Mouse (Mus musculus) ES-E14 (cell line): Measurements from ENCODE around the gene Khsrp.

Experiments used
- CHD2 ChIP-seq: IDR thresholded peaks from 2 replicates; pipeline ENCODE4 v1.6.1; 2014; ENCODE audit warnings: mild to moderate bottlenecking, low read depth, low read length, inconsistent platforms
- HCFC1 ChIP-seq: IDR thresholded peaks from 2 replicates; pipeline ENCODE4 v1.6.1; 2012; ENCODE audit warnings: low read length, inconsistent platforms, borderline replicate concordance; ENCODE audit not compliant: insufficient read depth
- MAFK ChIP-seq: IDR thresholded peaks from 2 replicates; pipeline ENCODE4 v1.6.1; 2014; ENCODE audit warnings: mild to moderate bottlenecking, low read depth, low read length, inconsistent platforms; ENCODE audit not compliant: insufficient read depth
- ZC3H11A ChIP-seq: IDR thresholded peaks from 2 replicates; pipeline ENCODE4 v1.6.1; 2012; ENCODE audit warnings: low read depth, mild to moderate bottlenecking, inconsistent platforms, low read length, borderline replicate concordance
- ZNF384 ChIP-seq: IDR thresholded peaks from 2 replicates; pipeline ENCODE4 v1.6.1; 2012; ENCODE audit warnings: low read depth, low read length, inconsistent platforms

- TF ChIP-seq ZNF384 (no peak), HCFC1 (no peak), MAFK (no peak), CHD2 (no peak), ZC3H11A (no peak)
These were observed 40.4 kb downstream of the Khsrp start for GRCm38 (mm10) chr17:56990966-56991365.
